Mouse (Mus musculus) B cell, adult 2 months (primary cell): ENCODE data around the gene Vezf1.
A peak's percentile ranks its signal among the peaks of the same experiment; 100 is the strongest.

Source experiments
- DNase-seq, 2 experiments: peaks; one replicate each; pipeline ENCODE4 v3.0.0; 2022

The Vezf1 gene

GRCm38 (mm10) chr11:88055777-88056176 is 12.3 kb upstream of the Vezf1 start:
- no peak for DNase-seq

GRCm38 (mm10) chr11:88057788-88058187 is 10.3 kb upstream of the Vezf1 start:
- no peak for DNase-seq

- peak; percentile 50 to 57 for DNase-seq
Observed at GRCm38 (mm10) chr11:88059141-88059540, 8.9 kb upstream of the Vezf1 start.

- DNase-seq = peak; percentile 45 to 54
Observed at GRCm38 (mm10) chr11:88061892-88062625, 6.0 kb upstream of the Vezf1 start.

- no peak for DNase-seq
Observed at GRCm38 (mm10) chr11:88065732-88066131, 2.3 kb upstream of the Vezf1 start.

- DNase-seq = no peak
Observed at GRCm38 (mm10) chr11:88067191-88067585, 891 bp upstream of the Vezf1 start.

GRCm38 (mm10) chr11:88068411-88069245 is 549 bp downstream of the Vezf1 start:
- peak; percentile 72 to 74 for DNase-seq

GRCm38 (mm10) chr11:88069246-88069570 is 1.1 kb downstream of the Vezf1 start:
- DNase-seq = no peak

- DNase-seq = peak in 1 of 2 experiments; percentile 21
Observed at GRCm38 (mm10) chr11:88070392-88070791, 2.3 kb downstream of the Vezf1 start.

- DNase-seq = no peak
Observed at GRCm38 (mm10) chr11:88071113-88071512, 3.0 kb downstream of the Vezf1 start.

- no peak for DNase-seq
Observed at GRCm38 (mm10) chr11:88073343-88073875, 5.3 kb downstream of the Vezf1 start.

GRCm38 (mm10) chr11:88075701-88076100 is 7.6 kb downstream of the Vezf1 start:
- DNase-seq = no peak

- DNase-seq = no peak
Observed at GRCm38 (mm10) chr11:88076394-88076793, 8.3 kb downstream of the Vezf1 start.

GRCm38 (mm10) chr11:88083699-88084098 is 15.6 kb downstream of the Vezf1 start:
- DNase-seq = no peak

GRCm38 (mm10) chr11:88086737-88087627 is 18.9 kb downstream of the Vezf1 start:
- peak; percentile 62 to 64 for DNase-seq

GRCm38 (mm10) chr11:88089150-88089549 is 21.1 kb downstream of the Vezf1 start:
- no peak for DNase-seq

GRCm38 (mm10) chr11:88090293-88090692 is 22.2 kb downstream of the Vezf1 start:
- DNase-seq = no peak

GRCm38 (mm10) chr11:88091949-88092348 is 23.9 kb downstream of the Vezf1 start:
- peak in 1 of 2 experiments; percentile 33 for DNase-seq

- DNase-seq = no peak
Observed at GRCm38 (mm10) chr11:88097173-88097572, 29.1 kb downstream of the Vezf1 start.

- no peak for DNase-seq
Observed at GRCm38 (mm10) chr11:88098021-88098729, 30.1 kb downstream of the Vezf1 start, which contains the start of gene Cuedc1. TSS of gene Cuedc1 (plus strand) at chr11:88098058.

- DNase-seq = peak; percentile 82 to 86
Observed at GRCm38 (mm10) chr11:88098787-88099598, 30.9 kb downstream of the Vezf1 start.
